14 mouse cellular contexts compared by ENCODE assay signal in genomic region chr3:98065004-98065403, GRCm38 (mm10). TPM values are rescaled to one million over a fixed set of nuclear protein-coding genes. Genes with fewer than 3 reads are reported as not detected.
DNase-seq lines count a peak whose midpoint lies in the region; ATAC-seq lines count a peak whose summit lies in the region.
"Had no signal": no experiment of that assay in that cellular context is flagged by ENCODE, and none has a peak within 500 bp of the region (broad histone marks: within the 10 kb centered on the region; RNA-seq: fewer than 3 reads in every experiment).

No protein-coding gene starts in this region.

- no peaks in the 10 kb centered on the region for H3K27me3 ChIP-seq in heart, embryonic 10.5 days (ENCODE audit: insufficient read depth, poor library complexity, severe bottlenecking)
- no peaks in the 10 kb centered on the region for H3K27me3 ChIP-seq in kidney, embryonic 15.5 days
- H3K27me3 ChIP-seq in embryonic facial prominence, embryonic 13.5 days: no peaks in the 10 kb centered on the region
- H3K27me3 ChIP-seq in limb, embryonic 13.5 days: no peaks in the 10 kb centered on the region
- H3K27me3 ChIP-seq: liver, embryonic 12.5 days had no signal

- H3K4me3 ChIP-seq in heart, embryonic 10.5 days: no peak overlapping the region
- H3K4me3 ChIP-seq in kidney, embryonic 15.5 days (replicated peaks): no peak overlapping the region
- no peak overlapping the region for H3K4me3 ChIP-seq in embryonic facial prominence, embryonic 13.5 days
- no peak overlapping the region for H3K4me3 ChIP-seq in limb, embryonic 13.5 days
- H3K4me3 ChIP-seq: heart, adult 2 months; liver, embryonic 12.5 days had no signal

- H3K4me2 ChIP-seq in kidney, embryonic 15.5 days: no peak overlapping the region
- no peak overlapping the region for H3K4me2 ChIP-seq in embryonic facial prominence, embryonic 13.5 days
- no peak overlapping the region for H3K4me2 ChIP-seq in limb, embryonic 13.5 days (replicated peaks)
- H3K4me2 ChIP-seq: liver, embryonic 12.5 days had no signal

- H3K9me3 ChIP-seq in heart, embryonic 10.5 days: no peaks in the 10 kb centered on the region
- no peaks in the 10 kb centered on the region for H3K9me3 ChIP-seq in kidney, embryonic 15.5 days (replicated peaks)
- no peaks in the 10 kb centered on the region for H3K9me3 ChIP-seq in embryonic facial prominence, embryonic 13.5 days
- H3K9me3 ChIP-seq in limb, embryonic 13.5 days: no peaks in the 10 kb centered on the region
- H3K9me3 ChIP-seq: liver, embryonic 12.5 days had no signal

- intact Hi-C loops in left cerebral cortex, postnatal 4 days (cut with DNase I): no loop called here

- no peak for ATAC-seq in kidney, embryonic 15.5 days (replicated peaks; ENCODE audit: low FRiP score)
- no peak for ATAC-seq in embryonic facial prominence, embryonic 13.5 days (ENCODE audit: insufficient number of reproducible peaks, insufficient read depth, low FRiP score, low TSS enrichment, low read depth)
- no peak for ATAC-seq in limb, embryonic 13.5 days (ENCODE audit: low FRiP score, low read depth)
- ATAC-seq: liver, embryonic 12.5 days had no signal

- H3K27ac ChIP-seq in heart, embryonic 10.5 days: 0 out of 2 replicates have a peak overlapping the region, but pooled peaks have one; percentile 32
- H3K27ac ChIP-seq in kidney, embryonic 15.5 days: peak overlapping the region; percentile 30; the same call in 1 of the 2 replicates
- H3K27ac ChIP-seq in embryonic facial prominence, embryonic 13.5 days: peak overlapping the region; percentile 98
- H3K27ac ChIP-seq in limb, embryonic 13.5 days: peak overlapping the region; percentile 98
- H3K27ac ChIP-seq: liver, embryonic 12.5 days; macrophage had no signal

- peaks cover 58% of the 10 kb centered on the region for H3K4me1 ChIP-seq in heart, embryonic 10.5 days
- peaks cover 69% of the 10 kb centered on the region for H3K4me1 ChIP-seq in kidney, embryonic 15.5 days
- H3K4me1 ChIP-seq in embryonic facial prominence, embryonic 13.5 days: peaks cover 93% of the 10 kb centered on the region
- peaks cover 97% of the 10 kb centered on the region for H3K4me1 ChIP-seq in limb, embryonic 13.5 days

- no peak overlapping the region for H3K9ac ChIP-seq in kidney, embryonic 15.5 days
- no peak overlapping the region for H3K9ac ChIP-seq in embryonic facial prominence, embryonic 13.5 days
- H3K9ac ChIP-seq in limb, embryonic 13.5 days: peak overlapping the region; percentile 31; the same call in 1 of the 2 replicates
- H3K9ac ChIP-seq: liver, embryonic 12.5 days had no signal

- 76% methylated on average over 8 of the region's 8 CpGs for WGBS in heart, embryonic 10.5 days
- 88% methylated on average over 8 of the region's 8 CpGs for WGBS in kidney, embryonic 15.5 days
- WGBS in embryonic facial prominence, embryonic 13.5 days: 74% methylated on average over 8 of the region's 8 CpGs
- WGBS in limb, embryonic 13.5 days: 72% methylated on average over 8 of the region's 8 CpGs

- peaks cover 8% of the 10 kb centered on the region; the same call in 1 of the 2 replicates for H3K36me3 ChIP-seq in heart, embryonic 10.5 days
- peaks cover 6% of the 10 kb centered on the region; the same call in 1 of the 2 replicates for H3K36me3 ChIP-seq in kidney, embryonic 15.5 days
- no peaks in the 10 kb centered on the region for H3K36me3 ChIP-seq in embryonic facial prominence, embryonic 13.5 days
- H3K36me3 ChIP-seq in limb, embryonic 13.5 days: peaks cover 5% of the 10 kb centered on the region; the same call in 1 of the 2 replicates
- H3K36me3 ChIP-seq: liver, embryonic 12.5 days had no signal

- no peak for DNase-seq in heart, embryonic 10.5 days (ENCODE audit: low spot score)
- no peak for DNase-seq in heart, adult 11 months
- no peak for DNase-seq in kidney, postnatal 4 days
- no peak for DNase-seq in layer of hippocampus, adult 9-10 months (ENCODE audit: low spot score)
- no peak for DNase-seq in left cerebral cortex, postnatal 4 days
- DNase-seq: cerebellum, adult 2 months; embryo, embryonic 11 days; heart, adult 2 months; kidney, adult 2 months had no signal

RNA-seq across cellular contexts. Expression of gene Notch2, which starts 51.7 kb away (rescaled TPM):
- polyA plus RNA-seq in heart, embryonic 10.5 days (2016; fragmentation: Nextera tagmentation; extraction: Ambion mirVana): 11.2 and 16.8 TPM in 2 replicates
- polyA plus RNA-seq in kidney, embryonic 15.5 days (2015; fragmentation: Nextera tagmentation; extraction: Ambion mirVana): 33.1 and 33.8 TPM in 2 replicates
- 35.4 and 37.8 TPM in 2 replicates for polyA plus RNA-seq in embryonic facial prominence, embryonic 13.5 days (2015; fragmentation: Nextera tagmentation; extraction: Ambion mirVana)
- polyA plus RNA-seq in limb, embryonic 13.5 days (2015; fragmentation: Nextera tagmentation; extraction: Ambion mirVana): 39.9 and 43.5 TPM in 2 replicates
- 10 to 100 TPM; 22.4 to 24.4 TPM for total RNA-seq in left cerebral cortex, postnatal 4 days (2021)

Comparison
In these comparisons a context has a peak if more than half of its experiments do, and no peak if none do; other contexts are left out.
1. H3K27ac ChIP-seq: peak in every context shown above with its lines; median percentile 98 in embryonic facial prominence, embryonic 13.5 days; 98 in limb, embryonic 13.5 days; 32 in heart, embryonic 10.5 days; 30 in kidney, embryonic 15.5 days.